Mouse (Mus musculus) hindbrain, embryonic 11.5 days (tissue): ENCODE data around the gene Gm42957. TPM values are rescaled to one million over a fixed set of nuclear protein-coding genes. Genes with fewer than 3 reads are reported as not detected.
A peak's percentile ranks its signal among the peaks of the same experiment; 100 is the strongest.

Source experiments
- ATAC-seq: fragments of 200-750 bp; cut with Nextera tagmentation; 2 replicates; pipeline ENCODE4 v1.8.0; 2017; ENCODE audit warnings: mild to moderate bottlenecking, moderate TSS enrichment, moderate library complexity; ENCODE audit not compliant: low FRiP score
- DNase-seq: peaks from one replicate; pipeline ENCODE4 v3.0.0-alpha.2; 2015; ENCODE audit warnings: low spot score
- H3K27ac ChIP-seq: fragments of 300-500 bp; sonication (generic); 2 replicates; pipeline ENCODE4 v1.5.1; 2014; ENCODE audit warnings: mild to moderate bottlenecking, low read depth, low read length
- H3K27me3 ChIP-seq: fragments of 300-500 bp; sonication (generic); 2 replicates; pipeline ENCODE4 v1.6.1; 2014; ENCODE audit warnings: mild to moderate bottlenecking, low read length, moderate library complexity, mixed read lengths; ENCODE audit not compliant: control insufficient read depth, insufficient read depth
- H3K36me3 ChIP-seq: fragments of 300-500 bp; sonication (generic); 2 replicates; pipeline ENCODE4 v1.6.1; 2014; ENCODE audit warnings: mild to moderate bottlenecking, low read length, moderate library complexity, mixed read lengths; ENCODE audit not compliant: control insufficient read depth, insufficient read depth
- H3K4me1 ChIP-seq: fragments of 300-500 bp; sonication (generic); replicated peaks from 2 replicates; pipeline ENCODE4 v1.6.1; 2014; ENCODE audit warnings: low read length, mixed read lengths; ENCODE audit not compliant: control insufficient read depth, insufficient read depth
- H3K4me2 ChIP-seq: fragments of 300-500 bp; sonication (generic); replicated peaks from 2 replicates; pipeline ENCODE4 v1.6.1; 2014; ENCODE audit warnings: mild to moderate bottlenecking, low read depth, low read length
- H3K4me3 ChIP-seq: fragments of 300-500 bp; sonication (generic); 2 replicates; pipeline ENCODE4 v1.5.1; 2014; ENCODE audit warnings: low read depth, low read length
- H3K9ac ChIP-seq: fragments of 300-500 bp; sonication (generic); 2 replicates; pipeline ENCODE4 v1.6.1; 2014; ENCODE audit warnings: low read depth, low read length
- H3K9me3 ChIP-seq: fragments of 300-500 bp; sonication (generic); 2 replicates; pipeline ENCODE4 v1.6.1; 2016; ENCODE audit warnings: low read length; ENCODE audit not compliant: control insufficient read depth
- WGBS: fragments of 180-500 bp; shearing (Covaris S2); extraction: QIAGEN DNeasy Blood & Tissue Kit; methylation state at CpG from one replicate; pipeline ENCODE4 v1.1.7; 2014; 5-methylcytosine and 5-hydroxymethylcytosine counted together
- polyA plus RNA-seq: library from polyadenylated mRNA; unstranded; fragments of >200 nt; fragmentation: Nextera tagmentation; extraction: Ambion mirVana; gene quantifications from 2 replicates; pipeline ENCODE4 v1.2.1, GENCODE M21; 2014

Gm42957 gene
- polyA plus RNA-seq, 1 experiment from 2014 or later: 0.22 TPM

DNA sequence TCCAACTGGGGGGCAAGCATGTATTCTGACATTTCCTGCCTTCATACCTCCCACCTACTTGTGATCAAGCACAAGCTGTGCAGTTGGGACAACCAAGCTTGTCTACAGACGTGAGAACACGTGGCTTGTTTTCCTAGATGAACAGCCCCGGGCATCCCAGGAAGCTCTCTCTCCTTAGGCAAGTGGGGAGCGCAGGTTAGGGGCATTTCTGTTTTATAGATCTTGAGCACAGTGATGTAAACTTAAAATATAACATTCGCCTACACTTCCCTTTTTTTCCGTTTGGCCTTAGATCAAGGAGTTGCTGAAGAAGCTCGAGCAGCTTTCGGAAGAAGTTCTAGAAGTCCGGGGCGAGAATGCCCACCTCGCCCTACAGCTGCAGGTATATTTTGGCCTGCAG lies 53.6 kb downstream of the Gm42957 start:
- Histone ChIP-seq H3K27me3 (no peaks in the 10 kb centered on the region; the same call in 1 of the 2 replicates), H3K4me1 (0 out of 2 replicates have a peak, but pooled peaks cover 2% of the 10 kb centered on the region), H3K9ac (no peak overlapping the region), H3K4me3 (no peak overlapping the region), H3K9me3 (no peaks in the 10 kb centered on the region), H3K36me3 (no peaks in the 10 kb centered on the region), H3K27ac (no peak overlapping the region), H3K4me2 (no peak overlapping the region)
- DNase-seq: no peak
- WGBS: 86% methylated on average over 11 of the region's 11 CpGs
- no peak for ATAC-seq

DNA sequence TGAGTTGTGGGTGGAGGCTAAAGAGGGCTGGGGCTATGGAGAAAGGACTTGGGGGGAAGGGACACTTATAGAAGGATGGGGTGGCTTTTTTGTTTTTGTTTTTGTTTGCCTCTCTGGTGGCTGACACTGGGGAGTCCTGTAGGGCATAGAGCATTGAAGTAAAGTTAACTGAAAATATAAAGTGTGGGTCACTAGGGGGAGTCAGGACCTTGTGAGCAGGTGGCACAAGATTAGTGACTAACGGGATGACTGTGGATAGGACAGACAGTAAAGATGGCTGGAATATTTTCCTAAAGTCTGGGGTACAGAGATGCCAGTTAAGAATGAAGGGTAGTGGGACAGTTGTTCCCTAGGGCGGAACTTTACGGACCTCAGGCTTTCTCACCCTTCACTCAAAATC lies 55.0 kb downstream of the Gm42957 start:
- DNase-seq (no peak), ATAC-seq (no peak)
- H3K4me3 ChIP-seq: no peak overlapping the region
- H3K9me3 ChIP-seq: no peaks in the 10 kb centered on the region
- no peaks in the 10 kb centered on the region for H3K36me3 ChIP-seq
- H3K27me3 ChIP-seq: no peaks in the 10 kb centered on the region; the same call in 1 of the 2 replicates
- 0 out of 2 replicates have a peak, but pooled peaks cover 2% of the 10 kb centered on the region for H3K4me1 ChIP-seq
- H3K27ac ChIP-seq: no peak overlapping the region
- 50% methylated on average over 3 of the region's 3 CpGs for WGBS
- no peak overlapping the region for H3K9ac ChIP-seq
- no peak overlapping the region for H3K4me2 ChIP-seq

DNA sequence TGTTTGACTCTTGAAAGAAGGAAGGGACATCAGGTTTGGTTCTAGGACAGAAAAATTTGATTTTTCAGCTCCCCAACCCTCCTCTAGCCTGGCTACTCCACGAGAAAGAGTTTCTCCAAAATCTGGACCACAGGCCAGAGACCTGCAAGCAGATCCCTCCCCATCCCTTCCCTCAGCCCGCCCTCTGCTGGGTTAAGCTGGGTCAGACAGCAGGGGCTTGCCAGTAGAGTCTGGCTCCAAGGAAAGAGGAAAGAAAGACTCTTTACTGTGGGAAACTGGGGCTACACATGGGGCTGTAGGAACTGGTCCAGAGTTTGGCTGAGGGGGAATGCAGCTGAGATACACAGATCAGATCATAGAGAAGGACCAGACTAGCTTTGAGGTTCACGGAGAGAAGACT lies 57.2 kb downstream of the Gm42957 start:
- Histone ChIP-seq H3K27ac (no peak overlapping the region), H3K36me3 (no peaks in the 10 kb centered on the region), H3K9ac (no peak overlapping the region), H3K9me3 (no peaks in the 10 kb centered on the region), H3K27me3 (no peaks in the 10 kb centered on the region), H3K4me2 (no peak overlapping the region), H3K4me1 (0 out of 2 replicates have a peak, but pooled peaks cover 4% of the 10 kb centered on the region), H3K4me3 (no peak overlapping the region)
- no peak for ATAC-seq
- peak; percentile 47 for DNase-seq
- WGBS: 16% methylated on average over 3 of the region's 3 CpGs

DNA sequence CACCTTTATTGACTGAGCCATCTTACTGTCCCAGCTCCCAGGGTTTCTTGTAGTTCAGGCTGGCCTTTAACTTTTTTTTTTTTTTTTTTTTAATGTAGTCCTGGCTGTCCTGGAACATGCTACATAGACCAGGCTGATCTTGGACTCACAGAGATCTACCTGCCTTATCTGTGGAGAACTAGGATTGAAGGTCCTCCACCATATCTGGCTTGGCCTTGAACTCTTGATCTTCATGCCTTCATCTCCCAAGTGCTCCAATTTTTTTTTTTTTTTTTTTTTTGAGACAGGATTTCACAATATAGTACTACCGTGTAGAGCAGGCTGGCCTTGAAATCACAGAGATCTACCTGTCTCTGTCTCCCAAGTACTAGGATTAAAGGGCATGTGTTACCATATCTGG lies 58.3 kb downstream of the Gm42957 start:
- Histone ChIP-seq H3K36me3 (no peaks in the 10 kb centered on the region), H3K9me3 (no peaks in the 10 kb centered on the region), H3K4me1 (0 out of 2 replicates have a peak, but pooled peaks cover 4% of the 10 kb centered on the region), H3K4me2 (no peak overlapping the region), H3K4me3 (no peak overlapping the region), H3K27ac (no peak overlapping the region), H3K27me3 (no peaks in the 10 kb centered on the region), H3K9ac (no peak overlapping the region)
- DNase-seq: no peak
- 94% methylated on average over 1 of the region's 1 CpGs for WGBS
- ATAC-seq: no peak

GRCm38 (mm10) chr3:96696198-96696765 lies 61.0 kb downstream of the Gm42957 start, which contains the start of gene Pias3:
TSS of gene Pias3 (plus strand) at chr3:96696384.
- Histone ChIP-seq H3K27ac (peak within 1 kb of the TSS; percentile 94), H3K9me3 (no peaks in the 10 kb centered on the region), H3K36me3 (no peaks in the 10 kb centered on the region), H3K4me1 (0 out of 2 replicates have a peak, but pooled peaks cover 3% of the 10 kb centered on the region), H3K27me3 (no peaks in the 10 kb centered on the region), H3K4me3 (peak within 1 kb of the TSS; percentile 77), H3K9ac (peak within 1 kb of the TSS; percentile 87), H3K4me2 (peak within 1 kb of the TSS; percentile 70)
- 0% methylated on average over 35 of the region's 35 CpGs for WGBS
- ATAC-seq (peak; percentile 76), DNase-seq (peak; percentile 82)

- Histone ChIP-seq H3K9me3 (no peaks in the 10 kb centered on the region), H3K9ac (peak overlapping the region; percentile 87), H3K27me3 (no peaks in the 10 kb centered on the region), H3K4me2 (peak overlapping the region; percentile 70), H3K27ac (peak overlapping the region; percentile 94), H3K36me3 (no peaks in the 10 kb centered on the region), H3K4me3 (peak overlapping the region; percentile 77), H3K4me1 (0 out of 2 replicates have a peak, but pooled peaks cover 3% of the 10 kb centered on the region)
- ATAC-seq (peak; percentile 95), DNase-seq (peak; percentile 93)
- under 1% methylated on average over 62 of the region's 85 CpGs for WGBS
Measured at GRCm38 (mm10) chr3:96696766-96697732, 61.8 kb downstream of the Gm42957 start.

DNA sequence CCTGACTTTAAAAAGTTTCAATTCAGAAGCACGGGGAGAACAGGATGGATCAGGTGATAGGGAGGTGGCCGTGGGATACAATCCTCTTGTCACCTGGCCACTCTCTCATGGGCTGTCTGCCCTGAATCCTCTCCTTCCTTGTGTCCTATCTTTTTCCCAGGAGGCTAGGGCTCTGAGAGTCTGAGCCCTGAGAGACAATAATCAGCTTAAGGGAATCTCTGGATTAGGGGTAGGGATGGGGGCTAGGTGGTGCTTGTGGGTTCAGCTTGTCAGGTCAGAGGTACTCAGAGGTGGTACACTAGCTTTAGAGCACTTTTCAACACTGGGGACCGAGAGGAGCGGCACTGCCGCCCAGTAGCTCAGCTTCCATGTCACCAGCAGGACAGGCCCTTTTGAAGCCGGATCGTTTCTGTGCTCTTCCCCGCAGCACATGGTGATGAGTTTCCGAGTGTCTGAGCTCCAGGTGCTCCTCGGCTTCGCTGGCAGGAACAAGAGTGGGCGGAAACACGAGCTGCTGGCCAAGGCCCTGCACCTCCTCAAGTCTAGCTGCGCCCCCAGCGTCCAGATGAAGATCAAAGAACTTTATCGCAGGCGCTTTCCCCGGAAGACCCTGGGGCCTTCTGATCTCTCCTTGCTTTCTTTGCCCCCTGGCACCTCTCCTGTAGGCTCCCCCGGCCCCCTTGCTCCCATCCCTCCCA lies 63.9 kb downstream of the Gm42957 start:
- H3K4me3 ChIP-seq: no peak overlapping the region
- H3K4me1 ChIP-seq: 0 out of 2 replicates have a peak, but pooled peaks cover 3% of the 10 kb centered on the region
- H3K27ac ChIP-seq: no peak overlapping the region
- no peak for DNase-seq
- 50% methylated on average over 19 of the region's 19 CpGs for WGBS
- H3K36me3 ChIP-seq: no peaks in the 10 kb centered on the region
- no peaks in the 10 kb centered on the region for H3K27me3 ChIP-seq
- H3K4me2 ChIP-seq: no peak overlapping the region
- H3K9me3 ChIP-seq: no peaks in the 10 kb centered on the region
- H3K9ac ChIP-seq: no peak overlapping the region
- no peak for ATAC-seq

- H3K27me3 ChIP-seq: no peaks in the 10 kb centered on the region
- H3K9me3 ChIP-seq: no peaks in the 10 kb centered on the region
- ATAC-seq (no peak), DNase-seq (peak; percentile 54)
- H3K4me1 ChIP-seq: 0 out of 2 replicates have a peak, but pooled peaks cover 3% of the 10 kb centered on the region
- no peak overlapping the region for H3K4me2 ChIP-seq
- H3K4me3 ChIP-seq: no peak overlapping the region
- H3K27ac ChIP-seq: no peak overlapping the region
- 52% methylated on average over 7 of the region's 7 CpGs for WGBS
- 0 out of 2 replicates have a peak, but pooled peaks cover 4% of the 10 kb centered on the region for H3K36me3 ChIP-seq
- no peak overlapping the region for H3K9ac ChIP-seq
Measured at GRCm38 (mm10) chr3:96700376-96700775, 65.1 kb downstream of the Gm42957 start.
